Mouse (Mus musculus) embryonic facial prominence, embryonic 15.5 days (tissue): ENCODE results near the gene Pnp2. TPM values are rescaled to one million over a fixed set of nuclear protein-coding genes. Genes with fewer than 3 reads are reported as not detected.
"Not testable (repeated sequence)": the region's sequence is repeated elsewhere in the genome, so short reads cannot be mapped to it uniquely, and the experiment has no call there.

ENCODE experiments used
- ATAC-seq: fragments of 200-750 bp; cut with Nextera tagmentation; 2 replicates; pipeline ENCODE4 v1.8.0; 2017; ENCODE audit warnings: low read depth, moderate TSS enrichment; ENCODE audit not compliant: insufficient number of reproducible peaks, low FRiP score, low TSS enrichment
- H3K27ac ChIP-seq: fragments of 300-500 bp; sonication (generic); replicated peaks from 2 replicates; pipeline ENCODE4 v1.5.1; 2015; ENCODE audit warnings: mild to moderate bottlenecking, inconsistent platforms
- H3K27me3 ChIP-seq: fragments of 300-500 bp; sonication (generic); 2 replicates; pipeline ENCODE4 v1.6.1; 2015; ENCODE audit warnings: inconsistent platforms
- H3K36me3 ChIP-seq: fragments of 300-500 bp; sonication (generic); 2 replicates; pipeline ENCODE4 v1.6.1; 2015; ENCODE audit warnings: mild to moderate bottlenecking, inconsistent platforms
- H3K4me1 ChIP-seq: fragments of 300-500 bp; sonication (generic); 2 replicates; pipeline ENCODE4 v1.6.1; 2015; ENCODE audit warnings: inconsistent platforms
- H3K4me2 ChIP-seq: fragments of 300-500 bp; sonication (generic); replicated peaks from 2 replicates; pipeline ENCODE4 v1.6.1; 2015; ENCODE audit warnings: mild to moderate bottlenecking, inconsistent platforms
- H3K4me3 ChIP-seq: fragments of 300-500 bp; sonication (generic); replicated peaks from 2 replicates; pipeline ENCODE4 v1.5.1; 2015; ENCODE audit warnings: mild to moderate bottlenecking, inconsistent platforms
- H3K9ac ChIP-seq: fragments of 300-500 bp; sonication (generic); 2 replicates; pipeline ENCODE4 v1.6.1; 2015; ENCODE audit warnings: inconsistent platforms
- H3K9me3 ChIP-seq: fragments of 300-500 bp; sonication (generic); replicated peaks from 2 replicates; pipeline ENCODE4 v1.6.1; 2016; ENCODE audit warnings: inconsistent platforms
- WGBS: fragments of 180-500 bp; shearing (Covaris S2); methylation state at CpG from one replicate; pipeline ENCODE4 v1.1.7; 2015; 5-methylcytosine and 5-hydroxymethylcytosine counted together
- polyA plus RNA-seq: library from polyadenylated mRNA; unstranded; fragments of >200 nt; fragmentation: Nextera tagmentation; extraction: Ambion mirVana; gene quantifications from 2 replicates; pipeline ENCODE4 v1.2.1, GENCODE M21; 2015

The Pnp2 gene
- polyA plus RNA-seq, 1 experiment from 2014 or later: 0.85 TPM

GRCm38 (mm10) chr14:50958289-50958995 lies 2.6 kb downstream of the Pnp2 start:
- not testable (repeated sequence) for ATAC-seq, H3K9me3 ChIP-seq, H3K9ac ChIP-seq, H3K27ac ChIP-seq, H3K4me3 ChIP-seq, H3K36me3 ChIP-seq, H3K4me2 ChIP-seq, H3K4me1 ChIP-seq, H3K27me3 ChIP-seq
- 84% methylated on average over 5 of the region's 5 CpGs for WGBS

GRCm38 (mm10) chr14:50968216-50968980 lies 12.6 kb downstream of the Pnp2 start:
- no peaks in the 10 kb centered on the region for H3K9me3 ChIP-seq
- H3K9ac ChIP-seq: no peak overlapping the region
- H3K27me3 ChIP-seq: no peaks in the 10 kb centered on the region
- ATAC-seq: no peak
- WGBS: 72% methylated on average over 5 of the region's 5 CpGs
- H3K36me3 ChIP-seq: no peaks in the 10 kb centered on the region
- no peak overlapping the region for H3K4me3 ChIP-seq
- H3K4me2 ChIP-seq: no peak overlapping the region
- 0 out of 2 replicates have a peak, but pooled peaks cover 5% of the 10 kb centered on the region for H3K4me1 ChIP-seq
- no peak overlapping the region for H3K27ac ChIP-seq

- no peak for ATAC-seq
- H3K4me3 ChIP-seq: no peak overlapping the region
- H3K27ac ChIP-seq: no peak overlapping the region
- WGBS: 9% methylated on average over 1 of the region's 1 CpGs
- H3K9ac ChIP-seq: no peak overlapping the region
- 0 out of 2 replicates have a peak, but pooled peaks cover 5% of the 10 kb centered on the region for H3K4me1 ChIP-seq
- H3K27me3 ChIP-seq: no peaks in the 10 kb centered on the region
- H3K36me3 ChIP-seq: no peaks in the 10 kb centered on the region
- no peak overlapping the region for H3K4me2 ChIP-seq
- no peaks in the 10 kb centered on the region for H3K9me3 ChIP-seq
Measured at GRCm38 (mm10) chr14:50969041-50969440, 13.2 kb downstream of the Pnp2 start.

- Histone ChIP-seq H3K9ac (no peak overlapping the region), H3K4me1 (0 out of 2 replicates have a peak, but pooled peaks cover 5% of the 10 kb centered on the region), H3K9me3 (no peaks in the 10 kb centered on the region), H3K27me3 (no peaks in the 10 kb centered on the region), H3K27ac (no peak overlapping the region; the same call in 1 of the 2 replicates), H3K36me3 (no peaks in the 10 kb centered on the region), H3K4me2 (no peak overlapping the region), H3K4me3 (no peak overlapping the region)
- 35% methylated on average over 12 of the region's 12 CpGs for WGBS
- no peak for ATAC-seq
Measured at GRCm38 (mm10) chr14:50969558-50970544, 14.1 kb downstream of the Pnp2 start.

GRCm38 (mm10) chr14:50970822-50971221 lies 15.0 kb downstream of the Pnp2 start:
- no peaks in the 10 kb centered on the region for H3K9me3 ChIP-seq
- no peak overlapping the region for H3K27ac ChIP-seq
- WGBS: 58% methylated on average over 1 of the region's 1 CpGs
- no peak for ATAC-seq
- H3K4me1 ChIP-seq: 0 out of 2 replicates have a peak, but pooled peaks cover 5% of the 10 kb centered on the region
- H3K27me3 ChIP-seq: no peaks in the 10 kb centered on the region
- no peak overlapping the region for H3K4me2 ChIP-seq
- H3K9ac ChIP-seq: no peak overlapping the region
- no peak overlapping the region for H3K4me3 ChIP-seq
- no peaks in the 10 kb centered on the region for H3K36me3 ChIP-seq

- H3K36me3 ChIP-seq, H3K27ac ChIP-seq, H3K27me3 ChIP-seq, ATAC-seq, H3K9me3 ChIP-seq, H3K4me3 ChIP-seq, H3K4me2 ChIP-seq, H3K9ac ChIP-seq: not testable (repeated sequence)
- WGBS: 89% methylated on average over 5 of the region's 5 CpGs
- H3K4me1 ChIP-seq: peaks cover 11% of the 10 kb centered on the region; the same call in 1 of the 2 replicates
Measured at GRCm38 (mm10) chr14:50973054-50973453, 17.3 kb downstream of the Pnp2 start.

- Histone ChIP-seq H3K4me1 (peaks cover 11% of the 10 kb centered on the region; the same call in 1 of the 2 replicates), H3K4me2 (no peak overlapping the region), H3K27ac (no peak overlapping the region), H3K9ac (no peak overlapping the region), H3K36me3 (no peaks in the 10 kb centered on the region), H3K27me3 (no peaks in the 10 kb centered on the region), H3K9me3 (no peaks in the 10 kb centered on the region), H3K4me3 (no peak overlapping the region)
- 28% methylated on average over 4 of the region's 4 CpGs for WGBS
- ATAC-seq: no peak
Measured at GRCm38 (mm10) chr14:50973700-50974099, 17.9 kb downstream of the Pnp2 start.

GRCm38 (mm10) chr14:50975001-50975400 lies 19.2 kb downstream of the Pnp2 start:
- Histone ChIP-seq H3K9ac (no peak overlapping the region), H3K36me3 (no peaks in the 10 kb centered on the region), H3K27me3 (no peaks in the 10 kb centered on the region), H3K4me3 (no peak overlapping the region), H3K4me1 (peaks cover 6% of the 10 kb centered on the region; the same call in 1 of the 2 replicates), H3K27ac (no peak overlapping the region), H3K4me2 (no peak overlapping the region), H3K9me3 (no peaks in the 10 kb centered on the region)
- 58% methylated on average over 5 of the region's 5 CpGs for WGBS
- ATAC-seq: no peak

- H3K4me3 ChIP-seq: no peak overlapping the region
- no peaks in the 10 kb centered on the region for H3K9me3 ChIP-seq
- H3K4me2 ChIP-seq: peak overlapping the region; percentile 21
- H3K27ac ChIP-seq: no peak overlapping the region
- WGBS: 12% methylated on average over 9 of the region's 9 CpGs
- no peak for ATAC-seq
- no peaks in the 10 kb centered on the region for H3K27me3 ChIP-seq
- H3K9ac ChIP-seq: no peak overlapping the region
- H3K36me3 ChIP-seq: no peaks in the 10 kb centered on the region
- H3K4me1 ChIP-seq: peaks cover 6% of the 10 kb centered on the region; the same call in 1 of the 2 replicates
Measured at GRCm38 (mm10) chr14:50976674-50977073, 20.9 kb downstream of the Pnp2 start.

GRCm38 (mm10) chr14:50978451-50978850 lies 22.7 kb downstream of the Pnp2 start:
- ATAC-seq, H3K4me1 ChIP-seq, H3K36me3 ChIP-seq, H3K4me2 ChIP-seq, H3K9ac ChIP-seq, H3K27ac ChIP-seq, H3K27me3 ChIP-seq, H3K9me3 ChIP-seq, H3K4me3 ChIP-seq: not testable (repeated sequence)
- WGBS: 93% methylated on average over 6 of the region's 6 CpGs

GRCm38 (mm10) chr14:50979631-50980030 lies 23.8 kb downstream of the Pnp2 start:
- H3K36me3 ChIP-seq: no peaks in the 10 kb centered on the region
- no peak for ATAC-seq
- H3K27me3 ChIP-seq: no peaks in the 10 kb centered on the region

More at GRCm38 (mm10) chr14:50979631-50980030, 23.8 kb downstream of the Pnp2 start:
- no peak overlapping the region for H3K9ac ChIP-seq
- no peaks in the 10 kb centered on the region for H3K9me3 ChIP-seq
- H3K4me2 ChIP-seq: no peak overlapping the region
- no peak overlapping the region for H3K4me3 ChIP-seq
- peaks cover 6% of the 10 kb centered on the region; the same call in 1 of the 2 replicates for H3K4me1 ChIP-seq
- H3K27ac ChIP-seq: no peak overlapping the region
